Mouse (Mus musculus) thymus, adult 2 months (tissue): ENCODE data around the gene Otud7a.

ENCODE experiments used
- CTCF ChIP-seq: fragments of 200-500 bp; IDR thresholded peaks from 2 replicates; pipeline ENCODE4 v1.5.1; 2012; ENCODE audit warnings: mild to moderate bottlenecking, control low read depth, low read length, moderate library complexity, borderline replicate concordance; ENCODE audit not compliant: control insufficient read depth, poor library complexity, insufficient read depth; ENCODE audit errors: extremely low read depth
- POLR2A ChIP-seq: fragments of 200-500 bp; IDR thresholded peaks from 2 replicates; pipeline ENCODE4 v1.6.1; 2012; ENCODE audit warnings: mild to moderate bottlenecking, low read length, control low read depth, moderate library complexity; ENCODE audit not compliant: control insufficient read depth, poor library complexity, insufficient read depth; ENCODE audit errors: extremely low read depth

DNA sequence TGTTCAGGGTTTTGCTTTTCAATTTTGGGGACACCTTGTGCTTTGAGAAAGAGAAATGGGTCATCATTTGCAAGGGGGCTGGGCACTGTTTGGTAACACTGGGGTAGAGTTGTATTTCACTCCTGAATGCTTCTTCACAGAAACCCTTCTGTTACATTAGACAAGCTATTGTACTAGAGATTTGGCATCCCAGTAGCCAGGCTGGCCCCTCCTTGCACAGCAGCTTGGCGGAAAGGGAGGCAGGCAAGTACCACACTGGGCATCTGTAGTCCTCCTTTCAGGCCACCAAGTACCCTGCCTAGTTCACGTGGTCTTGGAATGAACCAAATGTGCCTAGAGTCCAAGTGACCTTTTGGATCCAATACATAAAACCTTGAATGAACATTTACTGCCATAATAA lies 18.1 kb downstream of the Otud7a start:
- TF ChIP-seq POLR2A = no peak
- TF ChIP-seq CTCF = no peak
